Mouse (Mus musculus): ENCODE measurements around the gene Ccdc33. TPM values are rescaled to one million over a fixed set of nuclear protein-coding genes. Genes with fewer than 3 reads are reported as not detected.

Ccdc33 gene
- total and polyA plus RNA-seq, 3 experiments: 0.21 to 1.0 TPM; not detected in 1

DNA sequence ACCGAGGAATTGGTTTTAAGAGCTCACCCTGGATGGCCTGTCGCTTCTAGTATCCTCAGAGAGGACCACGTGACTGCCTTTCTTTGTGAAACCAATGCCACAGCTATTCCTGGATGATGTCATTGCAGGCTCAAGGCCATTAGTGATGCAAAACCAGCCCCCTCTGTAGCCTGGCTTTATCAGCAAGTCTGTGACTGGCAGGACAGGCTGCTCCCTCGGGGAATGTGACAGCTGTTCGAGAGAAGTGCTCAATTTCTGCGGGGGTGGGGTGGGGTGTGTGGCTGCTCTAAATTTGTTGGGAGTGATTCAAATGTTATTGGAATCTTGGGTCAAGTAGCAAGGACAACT lies 109.6 kb downstream of the Ccdc33 start:
- Histone ChIP-seq H3K4me1 (ENCODE audit: control insufficient read depth in 1 of 2, insufficient read depth in 2 of 2) (peaks cover 22 to 56% of the 10 kb centered on the region in 2 experiments), H3K79me2 (replicated peaks; ENCODE audit: control insufficient read depth, extremely low read depth, insufficient read depth, poor library complexity, severe bottlenecking) (no peaks in the 10 kb centered on the region), H3K9me3 (replicated peaks; ENCODE audit: low read length) (peaks cover 6% of the 10 kb centered on the region), H3K27ac (ENCODE audit: insufficient read depth, low read depth) (no peak overlapping the region), H3K4me2 (ENCODE audit: insufficient read depth, low read depth, poor library complexity, severe bottlenecking) (no peak overlapping the region), H3K4me3 (replicated peaks in 1 of 3; ENCODE audit: low read depth in 2 of 3, low read length in 2 of 3, poor library complexity in 1 of 3) (no peak overlapping the region), H3K27me3 (replicated peaks) (no peaks in the 10 kb centered on the region), H3K9ac (ENCODE audit: insufficient read depth, low read depth) (no peak overlapping the region), H3K36me3 (replicated peaks in 1 of 2; ENCODE audit: control insufficient read depth in 1 of 2, insufficient read depth in 1 of 2, low read length in 1 of 2) (peaks cover 7 to 9% of the 10 kb centered on the region in 2 experiments)
- peak; percentile 74 for DNase-seq (ENCODE audit: extremely low read depth)
- dilution Hi-C loops (cut with MboI; ENCODE audit: extremely low pct_ligation_motif_present, extremely low pct_unique_long_range_greater_than_20kb, low sequenced_read_pairs) (no loop called here), in situ Hi-C loops (cut with MboI; ENCODE audit: low pct_ligation_motif_present, low pct_unique_long_range_greater_than_20kb, low sequenced_read_pairs) (no loop called here)
- TF ChIP-seq E2F4 (IDR thresholded peaks at IDR 0.05; ENCODE audit: insufficient replicate concordance, low read depth, low read length): no peak
- TF ChIP-seq MXI1 (IDR thresholded peaks at IDR 0.05; ENCODE audit: low read depth, low read length): peak; percentile 34; the same call in 1 of the 2 replicates
- no peak for TF ChIP-seq MYC (IDR thresholded peaks at IDR 0.05; ENCODE audit: low read depth, low read length)
- no peak for TF ChIP-seq ZNF384 (IDR thresholded peaks at IDR 0.05; ENCODE audit: low read depth, low read length)
- TF ChIP-seq CHD2 (IDR thresholded peaks at IDR 0.05; ENCODE audit: low read length): no peak
- peak; percentile 79 for TF ChIP-seq USF2 (conservative IDR thresholded peaks at IDR 0.05; ENCODE audit: low read depth, low read length)
- no peak for TF ChIP-seq GABPA (IDR thresholded peaks at IDR 0.05; ENCODE audit: insufficient replicate concordance, low read depth, low read length)
- TF ChIP-seq KAT2A (IDR thresholded peaks at IDR 0.05; ENCODE audit: insufficient replicate concordance, low read length): no peak
- peak; percentile 73 for TF ChIP-seq ETS1 (conservative IDR thresholded peaks at IDR 0.05; ENCODE audit: low read depth, low read length)
- no peak for TF ChIP-seq ZC3H11A (IDR thresholded peaks at IDR 0.05; ENCODE audit: low read depth, low read length)
- TF ChIP-seq ZKSCAN1 (IDR thresholded peaks at IDR 0.05; ENCODE audit: borderline replicate concordance, low read depth, low read length): no peak
- peak; percentile 30; the same call in 1 of the 2 replicates for TF ChIP-seq JUN (IDR thresholded peaks at IDR 0.05; ENCODE audit: insufficient read depth, low read depth, low read length)
- no peak for TF ChIP-seq SMC3 (IDR thresholded peaks at IDR 0.05; ENCODE audit: low read depth, low read length)
- TF ChIP-seq NRF1 (IDR thresholded peaks at IDR 0.05; ENCODE audit: low read depth, low read length): no peak
- TF ChIP-seq MAX (IDR thresholded peaks at IDR 0.05; ENCODE audit: low read length): peak; percentile 93
- TF ChIP-seq CTCF (conservative IDR thresholded peaks at IDR 0.05 in 1 of 2, IDR thresholded peaks at IDR 0.05 in 1 of 2; ENCODE audit: low read depth in 2 of 2, low read length in 2 of 2): no peak
- peak; percentile 74 for TF ChIP-seq USF1 (IDR thresholded peaks at IDR 0.05; ENCODE audit: low read depth, low read length)

- H3K4me2 ChIP-seq (ENCODE audit: insufficient read depth, low read depth, poor library complexity, severe bottlenecking): no peak overlapping the region
- in situ Hi-C loops (cut with MboI; ENCODE audit: low pct_ligation_motif_present, low pct_unique_long_range_greater_than_20kb, low sequenced_read_pairs) (no loop called here), dilution Hi-C loops (cut with MboI; ENCODE audit: extremely low pct_ligation_motif_present, extremely low pct_unique_long_range_greater_than_20kb, low sequenced_read_pairs) (no loop called here)
- no peak for DNase-seq (ENCODE audit: extremely low read depth)
- no peak overlapping the region for H3K4me3 ChIP-seq (replicated peaks in 1 of 3; ENCODE audit: low read depth in 2 of 3, low read length in 2 of 3, poor library complexity in 1 of 3)
- no peak overlapping the region for H3K9ac ChIP-seq (ENCODE audit: insufficient read depth, low read depth)
- peaks cover 22 to 56% of the 10 kb centered on the region in 2 experiments for H3K4me1 ChIP-seq (ENCODE audit: control insufficient read depth in 1 of 2, insufficient read depth in 2 of 2)
- H3K9me3 ChIP-seq (replicated peaks; ENCODE audit: low read length): peaks cover 6% of the 10 kb centered on the region
- H3K36me3 ChIP-seq (replicated peaks in 1 of 2; ENCODE audit: control insufficient read depth in 1 of 2, insufficient read depth in 1 of 2, low read length in 1 of 2): peaks cover 7 to 9% of the 10 kb centered on the region in 2 experiments
- H3K27ac ChIP-seq (ENCODE audit: insufficient read depth, low read depth): no peak overlapping the region
- no peaks in the 10 kb centered on the region for H3K79me2 ChIP-seq (replicated peaks; ENCODE audit: control insufficient read depth, extremely low read depth, insufficient read depth, poor library complexity, severe bottlenecking)
- H3K27me3 ChIP-seq (replicated peaks): no peaks in the 10 kb centered on the region
- TF ChIP-seq RAD21 (IDR thresholded peaks at IDR 0.05; ENCODE audit: low read depth, low read length) (no peak), ELF1 (IDR thresholded peaks at IDR 0.05; ENCODE audit: low read depth, low read length) (no peak), NRF1 (IDR thresholded peaks at IDR 0.05; ENCODE audit: low read depth, low read length) (no peak), MEF2A (IDR thresholded peaks at IDR 0.05; ENCODE audit: borderline replicate concordance, low read depth, low read length) (no peak), ETS1 (conservative IDR thresholded peaks at IDR 0.05; ENCODE audit: low read depth, low read length) (no peak), USF2 (conservative IDR thresholded peaks at IDR 0.05; ENCODE audit: low read depth, low read length) (no peak), MYC (IDR thresholded peaks at IDR 0.05; ENCODE audit: low read depth, low read length) (0 out of 2 replicates have a peak, but pooled peaks have one; percentile 16), PAX5 (IDR thresholded peaks at IDR 0.05; ENCODE audit: low read length) (no peak), E2F4 (IDR thresholded peaks at IDR 0.05; ENCODE audit: insufficient replicate concordance, low read depth, low read length) (no peak), CHD1 (IDR thresholded peaks at IDR 0.05; ENCODE audit: low read depth, low read length) (no peak), SIN3A (IDR thresholded peaks at IDR 0.05; ENCODE audit: low read length) (no peak), MAZ (IDR thresholded peaks at IDR 0.05; ENCODE audit: low read depth, low read length) (0 out of 2 replicates have a peak, but pooled peaks have one; percentile 31), TCF12 (IDR thresholded peaks at IDR 0.05; ENCODE audit: low read depth, low read length) (no peak), POLR2A (IDR thresholded peaks at IDR 0.05; ENCODE audit: low read depth, low read length) (no peak), IRF4 (IDR thresholded peaks at IDR 0.05; ENCODE audit: low read depth, low read length) (no peak), MXI1 (IDR thresholded peaks at IDR 0.05; ENCODE audit: low read depth, low read length) (peak; percentile 59; the same call in 1 of the 2 replicates), JUN (IDR thresholded peaks at IDR 0.05; ENCODE audit: insufficient read depth, low read depth, low read length) (no peak), SMC3 (IDR thresholded peaks at IDR 0.05; ENCODE audit: low read depth, low read length) (no peak), HCFC1 (IDR thresholded peaks at IDR 0.05; ENCODE audit: low read depth, low read length) (no peak), ZC3H11A (IDR thresholded peaks at IDR 0.05; ENCODE audit: low read depth, low read length) (no peak), UBTF (IDR thresholded peaks at IDR 0.05; ENCODE audit: low read depth, low read length) (no peak), NELFE (IDR thresholded peaks at IDR 0.05; ENCODE audit: low read depth, low read length) (no peak)
Measured at GRCm38 (mm10) chr9:58008336-58009014, 110.1 kb downstream of the Ccdc33 start.

All from CH12.LX (cell line).